Mouse (Mus musculus): Measurements from ENCODE around the gene Exd1.
"Not testable (repeated sequence)": the region's sequence is repeated elsewhere in the genome, so short reads cannot be mapped to it uniquely, and the experiment has no call there.

Exd1 gene

DNA sequence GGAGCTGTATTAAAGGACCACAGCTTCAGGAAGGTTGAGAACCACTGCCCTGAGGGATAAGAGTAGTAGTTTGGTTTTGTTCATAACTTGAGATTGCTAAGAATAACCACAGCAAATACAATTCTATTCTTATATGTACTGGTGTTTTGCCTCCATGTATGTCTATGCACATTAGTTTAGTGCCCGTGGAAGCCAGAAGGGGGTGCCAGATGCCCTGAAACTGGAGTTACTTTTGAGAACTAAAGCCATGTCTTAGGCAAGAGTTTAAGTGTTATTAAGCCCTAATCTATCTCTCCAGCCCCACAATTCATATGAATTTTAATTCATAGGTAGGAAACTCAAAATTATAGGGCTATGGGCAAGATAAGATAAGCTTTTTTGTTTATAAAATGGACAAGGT is 5.3 kb downstream of the Exd1 start:
- DNase-seq (ENCODE audit: low spot score in 2 of 2), result peak in 1 of 2 experiments; percentile 22

- no peak for DNase-seq (ENCODE audit: low spot score in 2 of 2)
Measured at GRCm38 (mm10) chr2:119538802-119539201, 8.6 kb downstream of the Exd1 start.

DNA sequence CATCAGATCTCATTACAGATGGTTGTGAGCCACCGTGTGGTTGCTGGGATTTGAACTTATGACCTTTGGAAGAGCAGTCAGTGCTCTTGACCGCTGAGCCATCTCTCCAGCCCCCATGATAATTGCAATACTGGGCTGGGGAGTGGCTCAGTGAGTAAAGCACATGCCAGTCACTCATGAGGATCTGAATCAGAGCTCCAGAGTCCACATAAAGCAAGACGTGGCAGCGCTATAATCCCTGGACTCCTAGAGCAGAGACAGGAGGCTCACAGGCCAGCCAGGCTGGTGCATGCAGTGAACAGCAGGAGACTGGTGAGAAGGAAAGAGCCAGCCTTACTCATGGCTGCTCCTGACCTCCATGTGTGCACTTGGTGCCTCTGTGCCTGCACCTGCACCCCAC is 22.0 kb downstream of the Exd1 start:
- no peak for DNase-seq (ENCODE audit: low spot score in 2 of 2)

GRCm38 (mm10) chr2:119523836-119524235 is 23.6 kb downstream of the Exd1 start:
- DNase-seq (ENCODE audit: low spot score in 2 of 2), result no peak

DNA sequence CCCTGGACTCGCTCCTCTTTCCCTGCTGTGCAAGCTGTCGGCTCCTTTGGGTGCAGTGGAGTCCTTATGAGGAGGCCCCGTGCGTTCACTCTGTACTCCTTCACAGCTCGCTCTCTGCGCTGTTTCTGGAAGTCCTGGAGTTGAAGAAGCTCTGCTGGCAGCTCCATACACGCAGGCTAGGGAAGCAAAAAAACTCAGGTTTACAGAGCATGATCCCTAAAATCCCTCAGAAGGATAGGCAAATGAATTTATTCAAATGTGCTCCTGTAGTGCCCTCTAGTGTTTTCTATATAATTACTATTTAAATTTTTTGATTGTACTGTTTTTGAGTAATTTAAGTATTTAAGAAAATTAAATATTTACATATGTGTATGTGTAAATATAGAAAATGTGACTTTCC is 26.9 kb downstream of the Exd1 start:
- no peak for DNase-seq (ENCODE audit: low spot score in 2 of 2)

DNA sequence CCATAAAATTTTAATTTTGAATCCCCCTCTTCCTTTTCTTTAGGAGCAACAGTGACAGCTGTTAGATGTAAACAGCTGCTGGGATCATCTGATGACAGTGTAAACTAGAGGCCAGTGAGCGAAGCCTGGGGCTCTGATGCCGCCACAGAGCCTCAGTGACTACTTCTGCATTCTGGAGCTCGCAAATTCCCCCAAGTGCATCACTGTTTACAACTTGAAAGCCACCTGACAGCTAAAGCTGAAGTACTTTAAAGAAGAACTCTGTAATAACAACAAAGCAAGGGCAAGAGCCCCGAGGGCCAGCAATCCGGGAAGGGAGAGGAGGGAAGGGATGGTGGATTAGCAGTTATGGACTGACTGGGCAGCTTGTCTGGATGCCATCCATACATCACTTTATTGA is 30.6 kb downstream of the Exd1 start:
- no peak for DNase-seq (ENCODE audit: low spot score in 2 of 2)

DNA sequence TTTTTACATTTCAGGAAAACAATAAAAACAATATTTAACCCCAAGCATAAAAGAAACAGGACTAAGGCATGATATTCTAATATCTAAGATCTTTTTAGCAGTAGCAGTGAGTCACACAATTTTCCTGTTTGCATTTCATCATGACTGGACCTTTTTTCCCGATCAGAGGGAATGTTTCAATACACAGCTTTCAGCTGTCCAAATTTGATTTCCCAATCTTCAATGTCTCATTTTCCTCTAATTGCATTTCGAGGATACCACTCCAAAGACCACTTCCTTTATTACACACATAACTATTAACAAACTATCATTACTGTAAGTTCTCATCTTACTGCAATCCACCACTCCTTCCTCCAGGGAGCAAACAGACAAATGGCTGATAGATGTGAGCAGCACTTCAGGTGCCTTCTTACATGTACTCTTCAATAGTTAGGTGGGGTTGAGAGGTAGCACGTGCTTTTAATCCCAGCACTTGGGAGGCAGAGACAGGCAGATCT is 33.4 kb downstream of the Exd1 start:
- no peak for DNase-seq (ENCODE audit: low spot score in 2 of 2)

DNA sequence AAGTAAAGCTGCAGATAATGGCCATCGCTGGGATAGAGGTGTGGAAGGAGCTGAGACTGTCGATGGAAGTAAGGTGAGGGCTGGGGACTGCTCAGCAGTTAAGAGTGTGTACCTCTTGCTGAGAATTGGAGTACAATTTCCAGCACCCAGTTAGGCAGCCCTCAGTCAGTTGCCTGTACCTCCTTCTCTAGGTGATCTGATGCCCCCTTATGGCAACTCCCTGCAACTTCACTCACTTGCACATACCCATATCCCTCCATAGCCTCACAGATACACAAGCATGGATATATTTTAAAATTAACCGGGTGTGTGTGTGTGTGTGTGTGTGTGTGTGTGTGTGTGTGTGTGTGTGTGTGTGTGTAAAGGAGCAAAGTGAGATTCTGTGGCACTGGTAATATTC is 35.1 kb downstream of the Exd1 start:
- DNase-seq (ENCODE audit: low spot score in 2 of 2), result no peak

- DNase-seq (ENCODE audit: low spot score in 2 of 2), result no peak
Measured at GRCm38 (mm10) chr2:119510856-119511255, 36.6 kb downstream of the Exd1 start.

- not testable (repeated sequence) for DNase-seq (ENCODE audit: low spot score in 2 of 2)
Measured at GRCm38 (mm10) chr2:119508518-119508917, 38.9 kb downstream of the Exd1 start.

- no peak for DNase-seq (ENCODE audit: low spot score in 2 of 2)
Measured at GRCm38 (mm10) chr2:119507108-119507507, 40.3 kb downstream of the Exd1 start.

GRCm38 (mm10) chr2:119500965-119501652 is 46.3 kb downstream of the Exd1 start:
- DNase-seq (ENCODE audit: low spot score in 2 of 2), result no peak

DNA sequence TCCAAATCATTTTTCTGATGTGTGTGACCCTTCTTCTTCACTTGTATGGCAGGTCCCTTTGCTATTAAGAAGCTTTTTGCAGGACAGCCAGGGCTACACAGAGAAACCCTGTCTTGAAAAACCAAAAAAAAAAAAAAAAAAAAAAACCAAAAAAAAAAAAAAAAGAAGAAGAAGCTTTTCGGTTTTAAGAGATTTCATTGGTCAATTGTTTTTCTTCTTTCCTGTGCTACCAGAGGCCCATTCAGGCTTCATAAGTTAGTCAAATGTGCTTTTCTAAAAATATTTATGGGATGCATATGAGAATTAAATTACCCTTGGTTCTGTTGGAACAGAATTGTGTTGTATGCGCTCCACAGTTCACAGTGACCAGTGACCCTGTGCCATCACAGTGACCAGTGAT is 48.6 kb downstream of the Exd1 start:
- DNase-seq (ENCODE audit: low spot score in 2 of 2), result no peak

DNA sequence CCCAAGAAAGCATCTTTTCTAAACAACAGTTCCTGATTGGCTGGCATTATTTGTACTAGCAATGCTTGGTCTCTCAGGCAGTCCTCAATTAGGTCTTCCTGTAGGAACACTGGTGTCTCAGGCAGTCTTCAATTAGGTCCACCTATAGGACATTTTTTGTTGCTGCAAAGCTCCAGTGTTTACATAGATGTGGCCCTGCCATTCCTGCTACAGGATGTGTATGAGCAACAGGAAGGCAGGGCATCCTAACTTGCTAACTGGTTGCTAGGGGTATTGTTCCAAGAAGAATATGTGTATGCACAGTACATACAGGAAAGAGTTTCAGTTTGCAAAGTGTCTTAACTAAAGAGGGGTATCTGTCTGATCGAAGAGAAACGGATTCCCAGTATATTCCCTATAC is 51.3 kb downstream of the Exd1 start:
- no peak for DNase-seq (ENCODE audit: low spot score in 2 of 2)

GRCm38 (mm10) chr2:119491953-119492352 is 55.5 kb downstream of the Exd1 start:
- no peak for DNase-seq (ENCODE audit: low spot score in 2 of 2)

- no peak for DNase-seq (ENCODE audit: low spot score in 2 of 2)
Measured at GRCm38 (mm10) chr2:119486488-119486887, 60.9 kb downstream of the Exd1 start.

GRCm38 (mm10) chr2:119482307-119482706 is 65.1 kb downstream of the Exd1 start:
- DNase-seq (ENCODE audit: low spot score in 2 of 2), result no peak

- no peak for DNase-seq (ENCODE audit: low spot score in 2 of 2)
Measured at GRCm38 (mm10) chr2:119478397-119478749, 69.1 kb downstream of the Exd1 start.

DNA sequence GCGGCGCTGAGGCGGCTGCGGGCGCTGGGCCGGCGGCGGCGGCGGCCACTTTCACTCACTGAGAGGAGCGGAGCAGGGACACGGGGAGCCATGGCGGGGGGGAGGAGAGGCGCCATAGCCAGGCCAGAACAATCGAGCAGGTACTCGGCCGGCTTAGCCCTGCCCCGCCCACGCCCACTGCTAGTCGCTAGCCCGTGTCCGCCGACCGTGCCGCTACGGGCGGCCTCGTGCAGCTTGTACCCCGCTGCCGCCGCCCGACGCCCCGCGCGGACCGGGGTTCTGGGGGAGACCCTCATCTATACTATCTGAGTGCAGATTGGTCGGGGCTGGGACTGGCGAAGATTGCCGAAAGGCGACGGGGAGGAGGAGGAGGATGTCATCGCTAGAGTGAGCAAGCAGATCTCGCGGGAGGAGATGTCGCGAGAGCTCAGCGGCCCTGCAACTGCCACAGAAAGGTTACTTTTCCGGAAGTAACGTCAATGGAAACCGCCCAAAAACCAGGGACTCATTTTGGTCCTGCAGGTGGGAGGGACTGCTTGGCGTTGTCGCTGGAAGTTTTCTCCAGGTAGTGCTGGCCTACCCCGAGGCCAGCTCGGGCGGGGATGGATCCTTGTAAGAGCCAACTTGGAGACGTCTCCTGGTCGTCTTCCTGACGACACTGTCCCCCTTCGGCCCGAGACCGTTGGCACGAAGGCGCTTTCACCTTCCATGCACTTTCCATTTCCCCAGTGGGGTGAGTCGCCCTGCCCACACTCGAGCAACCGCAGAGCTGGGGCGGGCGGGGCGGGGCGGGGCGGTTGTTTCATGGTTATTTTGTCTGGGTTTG is 69.6 kb downstream of the Exd1 start, which contains the start of gene Ino80:
Ino80 (minus strand) TSS at position 117 of the 826 bp plus-strand sequence.
- DNase-seq (ENCODE audit: low spot score in 2 of 2), result peak; percentile 92 to 98

DNA sequence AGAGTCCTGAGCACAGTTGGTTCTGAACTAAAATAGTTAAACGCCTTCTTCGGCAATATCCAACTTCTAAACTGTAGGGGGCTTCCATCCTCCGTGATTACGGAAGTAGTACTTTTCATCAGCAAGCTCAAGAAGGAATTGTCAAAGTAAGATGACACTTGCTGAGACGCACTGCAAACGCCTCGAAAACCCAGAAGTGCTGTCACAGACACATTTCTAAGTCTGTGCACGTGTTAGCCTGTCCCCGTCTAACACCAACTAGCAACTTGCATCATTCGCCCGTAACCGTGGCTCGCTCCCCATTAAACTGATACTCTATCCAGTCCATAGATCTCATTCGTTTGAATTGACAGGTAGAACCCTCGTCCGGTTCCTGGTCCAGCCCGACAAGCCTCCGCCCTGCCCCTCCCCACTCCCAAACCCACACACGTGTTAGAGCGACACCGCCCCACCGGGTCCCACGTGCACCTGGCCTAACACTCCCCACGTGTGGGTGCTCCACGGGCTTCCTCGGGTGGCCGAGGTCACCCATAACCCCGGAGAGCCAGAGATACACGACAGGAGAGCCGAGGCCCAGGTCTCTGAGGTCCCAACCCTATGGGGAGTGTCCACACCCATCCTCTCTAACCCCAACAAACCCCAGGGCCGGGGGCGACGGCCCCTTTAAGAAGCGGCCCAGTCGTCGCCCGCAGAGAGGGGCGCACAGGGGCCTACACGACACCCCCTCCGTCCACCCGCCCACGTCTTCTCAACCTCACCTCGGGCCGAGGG is 70.6 kb downstream of the Exd1 start:
- DNase-seq (ENCODE audit: low spot score in 2 of 2), result peak; percentile 25 to 48

- DNase-seq (ENCODE audit: low spot score in 2 of 2), result no peak
Measured at GRCm38 (mm10) chr2:119476166-119476565, 71.3 kb downstream of the Exd1 start.
